Mouse (Mus musculus): ENCODE measurements around the gene Chd9. TPM values are rescaled to one million over a fixed set of nuclear protein-coding genes. Genes with fewer than 3 reads are reported as not detected.
A peak's percentile ranks its signal among the peaks of the same experiment; 100 is the strongest.

Gene Chd9
- polyA plus RNA-seq (2017; shearing (Covaris generic)): 100 to 1,000 TPM; 117 to 118 TPM

DNA sequence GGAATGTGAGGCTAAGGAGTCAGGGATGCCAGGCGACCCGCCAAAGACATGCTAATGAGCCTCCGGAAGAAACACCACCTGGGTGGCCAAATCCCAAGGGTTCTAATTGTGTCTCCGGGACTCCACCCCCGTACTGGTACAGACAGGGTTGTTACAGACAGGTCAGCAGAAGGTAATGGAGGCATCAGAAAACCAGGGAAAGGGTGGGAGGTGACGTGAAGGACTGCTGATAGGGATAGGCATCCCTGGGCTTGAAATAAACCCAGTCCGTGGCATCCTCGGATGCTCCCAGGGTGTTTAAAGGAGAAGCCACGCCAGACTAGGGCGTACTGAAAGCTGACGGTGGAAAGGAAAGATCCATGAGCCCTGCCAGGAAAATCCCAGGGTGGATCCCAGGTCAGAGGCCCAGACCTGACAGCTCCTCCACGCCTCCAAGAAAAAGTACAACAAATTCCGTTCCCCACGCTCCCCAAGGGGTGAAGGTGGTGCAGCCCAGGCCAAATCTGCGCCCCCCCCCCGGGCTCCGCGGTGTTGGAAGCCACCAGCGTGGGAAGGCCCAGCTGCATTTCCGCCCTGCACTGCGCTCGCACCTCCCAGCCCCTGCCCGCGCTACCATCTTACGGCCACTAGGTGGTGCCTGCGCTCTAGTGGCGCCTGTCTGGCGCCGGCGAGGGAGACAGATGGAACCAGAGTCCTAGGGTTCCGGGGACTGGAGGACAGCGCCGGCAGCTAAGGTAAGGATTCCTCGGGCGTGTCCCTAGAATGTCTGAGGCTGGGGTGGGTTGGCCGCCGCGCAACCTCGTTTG is at the start of gene Chd9:
Gene Chd9 (plus strand): TSS at position 172 of the 806 bp plus-strand sequence.
- ATAC-seq: peak; percentile 93

DNA sequence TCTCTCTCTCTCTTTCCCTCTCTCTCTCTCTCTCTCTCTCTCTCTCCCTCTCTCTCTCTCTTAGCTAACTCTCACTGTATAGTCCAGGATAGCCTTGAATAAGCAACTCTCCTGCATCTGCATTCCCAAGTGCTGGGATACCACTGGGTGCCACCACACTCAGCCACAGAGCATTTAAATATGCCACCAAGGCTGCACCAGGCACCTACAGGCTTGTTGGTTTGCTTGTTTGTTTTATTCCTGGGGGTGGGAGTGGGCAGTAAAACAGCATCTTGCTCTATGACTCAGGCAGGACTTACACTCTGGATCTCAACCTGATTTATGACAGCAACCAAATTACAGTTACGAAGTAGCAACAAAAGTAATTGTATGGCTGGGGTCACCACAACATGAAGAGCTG is 36.5 kb upstream of the Chd9 start:
- no peak for ATAC-seq

DNA sequence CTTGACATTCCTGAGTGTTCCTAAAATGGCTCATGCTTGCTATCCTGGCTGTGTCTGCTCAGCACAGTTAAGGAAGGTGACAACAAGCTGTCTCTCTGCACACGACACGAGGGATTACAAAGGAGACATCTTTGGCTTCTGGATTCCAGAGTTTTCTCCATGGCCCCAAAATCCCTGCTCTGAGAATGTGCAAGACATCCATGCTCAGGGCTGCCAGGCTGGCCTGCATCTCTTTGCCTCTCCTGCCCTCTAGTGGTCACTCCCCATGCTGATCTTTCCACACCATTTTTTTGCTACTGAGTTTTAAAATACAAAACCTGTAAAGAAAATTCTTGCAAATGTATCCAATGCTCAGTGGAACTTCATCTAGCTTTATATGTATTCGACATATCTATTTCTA is 34.4 kb upstream of the Chd9 start:
- no peak for ATAC-seq

DNA sequence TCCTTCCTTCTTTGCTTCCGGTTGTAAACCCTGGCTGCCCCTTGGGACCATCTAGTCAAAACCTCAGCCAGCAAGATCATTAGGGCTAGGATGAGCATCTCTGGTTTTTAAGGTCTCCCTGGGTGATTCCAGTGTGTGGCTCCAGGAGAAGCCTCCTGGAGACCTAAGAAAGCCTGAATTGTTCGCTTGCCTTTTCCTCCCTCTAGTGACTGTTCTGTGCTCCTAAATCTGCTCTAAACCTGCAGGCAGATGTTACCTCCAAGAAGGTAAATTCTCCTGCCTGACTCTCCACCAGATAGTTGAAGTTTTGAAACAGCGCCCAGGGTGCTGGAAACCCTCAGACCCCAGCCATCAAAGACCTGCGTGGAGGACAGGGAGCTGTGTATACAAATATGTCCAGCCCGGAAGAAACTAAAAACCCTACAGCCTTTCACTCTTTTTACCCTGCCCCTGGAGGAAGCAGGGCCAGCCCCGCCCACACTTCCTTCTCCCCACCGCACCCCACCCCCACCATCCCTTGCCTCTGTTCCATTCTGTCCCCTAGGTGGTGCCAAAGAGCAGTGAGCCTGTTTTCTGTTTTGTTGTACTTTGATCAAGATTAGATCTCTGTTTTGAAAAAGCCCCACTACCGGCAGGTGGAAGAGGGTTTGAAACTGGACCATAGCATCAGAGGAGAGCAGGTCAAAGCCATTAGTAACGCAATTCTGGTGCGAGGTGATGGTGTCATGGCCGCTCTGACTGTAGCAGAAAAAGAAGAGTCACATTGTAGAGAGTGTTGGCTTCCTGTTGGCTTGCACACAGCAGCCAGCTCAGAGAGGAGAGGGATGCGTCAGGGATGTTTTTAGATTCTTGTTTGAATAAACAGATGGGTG is 32.9 kb upstream of the Chd9 start:
- ATAC-seq: peak; percentile 95

GRCm38 (mm10) chr8:90799473-90799872 is 28.7 kb upstream of the Chd9 start:
- ATAC-seq: no peak

- no peak for ATAC-seq
Measured at GRCm38 (mm10) chr8:90813602-90814320, 14.4 kb upstream of the Chd9 start.

DNA sequence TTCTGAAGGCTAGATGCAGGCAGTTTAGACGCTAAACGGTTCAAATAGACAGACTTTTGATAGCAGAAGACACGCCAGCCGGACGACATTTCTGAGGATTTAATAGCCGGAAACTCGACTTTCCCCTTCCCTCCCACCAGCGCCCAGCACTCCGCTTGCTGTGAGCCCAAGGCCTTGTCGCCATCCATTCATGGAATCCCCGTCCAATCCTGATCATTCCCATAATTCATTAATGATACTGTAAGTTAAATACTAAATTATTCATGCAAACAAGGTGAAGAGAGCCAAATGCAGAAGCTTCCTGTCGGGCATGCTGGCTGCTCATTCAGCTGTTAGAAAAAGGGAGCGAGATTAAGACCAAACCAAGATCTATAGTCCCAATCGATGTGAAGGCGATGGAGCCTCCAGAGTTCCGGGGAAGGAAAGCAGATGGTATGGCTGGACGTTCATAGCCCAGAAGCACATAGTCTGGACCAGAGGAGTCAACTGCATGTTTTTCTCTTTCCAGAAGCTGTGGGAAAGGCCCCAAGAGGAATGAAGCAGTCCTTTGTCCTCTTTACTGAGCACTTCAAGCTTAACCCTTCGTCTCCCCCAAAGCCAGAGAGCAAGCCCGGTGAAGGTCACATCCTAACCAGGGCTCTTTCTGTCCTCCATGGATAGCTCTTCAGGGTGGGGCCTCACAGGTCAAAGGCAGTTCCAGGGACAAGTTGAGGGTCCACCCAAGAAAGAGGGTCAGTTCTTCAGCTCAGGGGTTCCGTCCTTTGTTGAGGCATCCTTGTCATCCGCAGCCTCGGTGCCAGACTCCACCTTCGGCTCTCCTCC is 11.9 kb upstream of the Chd9 start:
- ATAC-seq: no peak

DNA sequence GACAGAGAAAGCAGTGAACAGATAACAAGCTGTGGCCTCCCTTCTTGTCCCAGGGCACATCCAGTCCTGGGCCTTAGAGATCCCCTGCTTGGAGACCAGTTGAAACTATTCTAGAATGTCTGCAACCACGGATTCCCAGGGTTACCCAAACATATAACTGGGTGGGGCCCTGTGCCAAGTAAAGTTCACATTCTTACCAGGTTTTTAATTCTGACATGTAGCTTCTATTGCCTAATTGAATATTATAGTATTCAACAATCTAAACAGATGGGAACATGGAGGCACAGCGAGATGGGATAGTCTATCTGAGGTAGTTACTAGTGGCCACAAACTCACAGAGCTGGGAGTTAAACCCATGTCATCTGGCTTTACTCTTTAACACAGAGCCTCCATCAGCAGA is 10.9 kb upstream of the Chd9 start, which contains the start of gene Gm19935:
Gene Gm19935 (minus strand): TSS at position 101 of the 400 bp plus-strand sequence.
- ATAC-seq: no peak

DNA sequence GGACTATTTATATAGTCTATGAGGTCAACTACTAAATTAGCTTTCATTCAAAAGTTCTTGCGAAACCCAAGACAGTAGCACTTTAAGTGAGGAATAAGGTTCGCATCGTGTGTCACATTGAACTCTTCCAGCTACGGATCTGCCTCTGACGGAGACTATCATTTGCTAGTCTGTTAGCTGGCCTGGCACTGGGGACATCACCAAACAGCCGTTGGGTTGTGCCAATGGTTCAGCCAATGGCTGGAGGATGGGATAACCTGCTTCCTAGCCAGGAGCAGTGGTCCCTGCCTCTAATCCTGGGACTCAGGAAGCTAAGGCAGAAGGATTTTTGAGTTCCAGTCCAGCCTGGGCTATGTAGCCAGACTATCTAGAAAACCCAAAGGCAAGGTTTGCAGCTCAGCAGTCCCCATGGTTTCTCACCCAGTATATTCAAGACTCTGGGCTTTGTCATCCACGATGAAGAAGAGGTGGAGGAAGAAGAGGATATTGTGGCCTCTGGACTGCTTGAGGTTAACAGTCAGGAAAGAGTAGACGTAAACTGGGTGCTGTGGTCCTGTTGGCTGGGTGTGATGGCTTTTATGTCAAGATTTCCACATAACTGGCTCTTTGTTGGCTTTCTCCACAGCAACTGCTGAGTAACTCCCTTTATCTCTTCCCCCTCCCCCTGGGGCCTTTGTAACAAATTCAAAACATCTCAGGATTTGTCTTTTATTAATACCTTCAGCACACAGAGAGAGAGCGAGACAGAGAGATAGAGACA is 8.4 kb upstream of the Chd9 start:
- ATAC-seq: no peak

GRCm38 (mm10) chr8:90820321-90820696 is 7.8 kb upstream of the Chd9 start:
- no peak for ATAC-seq

- ATAC-seq: no peak
Measured at GRCm38 (mm10) chr8:90822443-90822842, 5.7 kb upstream of the Chd9 start.

DNA sequence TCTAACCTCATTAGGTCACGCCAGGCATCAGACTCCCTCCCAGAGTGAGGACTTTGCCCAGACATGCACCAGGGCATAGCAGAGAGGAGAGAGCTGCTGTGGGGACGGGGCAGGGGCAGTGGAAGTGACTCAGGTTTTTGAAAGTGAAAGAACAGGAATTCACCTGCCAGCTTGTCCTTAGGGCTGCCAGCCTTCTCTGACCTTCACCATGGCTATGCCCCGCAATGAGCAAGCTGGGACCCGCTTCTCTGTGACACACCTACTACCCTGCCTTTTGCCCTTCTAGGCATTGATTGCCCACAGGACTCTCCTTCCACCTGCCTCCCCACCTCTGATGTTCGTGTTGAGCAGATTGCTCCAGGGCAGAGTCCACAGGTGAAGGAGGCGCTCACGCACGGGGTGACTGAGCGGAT is 2.7 kb upstream of the Chd9 start:
- ATAC-seq: no peak

- ATAC-seq: peak; percentile 42
Measured at GRCm38 (mm10) chr8:90828987-90829740, 1.0 kb downstream of the Chd9 start.

GRCm38 (mm10) chr8:90829825-90830224 is 1.7 kb downstream of the Chd9 start:
- no peak for ATAC-seq

- peak; percentile 55 for ATAC-seq
Measured at GRCm38 (mm10) chr8:90830980-90831379, 2.8 kb downstream of the Chd9 start.

DNA sequence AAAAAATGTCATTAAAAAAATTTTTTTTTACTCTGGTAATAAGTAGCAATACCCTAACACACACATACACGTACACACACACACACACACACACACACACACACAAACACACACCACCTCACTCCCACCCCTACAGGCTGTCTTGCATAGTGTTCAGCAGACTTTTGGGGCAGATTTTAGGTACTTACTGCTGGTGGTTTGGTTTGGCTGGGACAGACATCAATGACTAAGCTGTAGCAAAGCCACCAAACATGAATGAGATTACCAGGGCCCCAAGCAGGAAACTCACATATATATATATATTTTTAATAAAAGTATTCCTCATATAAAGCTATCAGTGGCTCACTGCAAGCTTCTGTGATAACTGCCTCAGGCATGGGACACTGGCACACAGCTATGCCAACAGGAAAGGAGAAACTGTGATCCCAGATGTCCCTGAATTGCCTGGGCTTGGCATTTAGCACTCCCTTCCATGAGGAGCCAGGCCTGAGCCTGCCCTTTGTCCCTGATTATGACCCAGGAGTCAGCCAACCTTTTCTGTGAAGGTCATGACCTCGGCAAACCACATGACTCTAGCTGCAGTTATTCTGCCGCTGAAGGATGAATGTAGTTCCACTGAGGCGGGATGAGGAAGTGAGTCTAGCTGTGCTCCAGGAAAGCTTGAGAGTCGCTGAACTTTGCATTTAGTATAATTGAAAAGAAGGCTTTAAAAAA is 4.6 kb downstream of the Chd9 start:
- no peak for ATAC-seq

- no peak for ATAC-seq
Measured at GRCm38 (mm10) chr8:90833628-90834320, 5.6 kb downstream of the Chd9 start.

- ATAC-seq: no peak
Measured at GRCm38 (mm10) chr8:90834321-90834672, 6.1 kb downstream of the Chd9 start.

GRCm38 (mm10) chr8:90837440-90837839 is 9.3 kb downstream of the Chd9 start:
- no peak for ATAC-seq
